Mouse (Mus musculus) embryonic facial prominence, embryonic 10.5 days (tissue): ENCODE results near the gene Ppp1r10. TPM values are rescaled to one million over a fixed set of nuclear protein-coding genes. Genes with fewer than 3 reads are reported as not detected.
A peak's percentile ranks its signal among the peaks of the same experiment; 100 is the strongest.

Experiments used
- DNase-seq: peaks from one replicate; pipeline ENCODE4 v3.0.0-alpha.2; 2017; ENCODE audit warnings: low spot score
- H3K27ac ChIP-seq: fragments of 300-500 bp; sonication (generic); replicated peaks from 2 replicates; pipeline ENCODE4 v1.5.1; 2016; ENCODE audit warnings: mild to moderate bottlenecking
- H3K27me3 ChIP-seq: fragments of 300-500 bp; sonication (generic); replicated peaks from 2 replicates; pipeline ENCODE4 v1.6.1; 2016; ENCODE audit warnings: low read depth, mild to moderate bottlenecking; ENCODE audit not compliant: poor library complexity, severe bottlenecking
- H3K36me3 ChIP-seq: fragments of 300-500 bp; sonication (generic); replicated peaks from 2 replicates; pipeline ENCODE4 v1.6.1; 2016; ENCODE audit warnings: mild to moderate bottlenecking, moderate library complexity
- H3K4me1 ChIP-seq: fragments of 300-500 bp; sonication (generic); 2 replicates; pipeline ENCODE4 v1.6.1; 2016
- H3K4me3 ChIP-seq: fragments of 300-500 bp; sonication (generic); 2 replicates; pipeline ENCODE4 v1.5.1; 2016; ENCODE audit warnings: mild to moderate bottlenecking, moderate library complexity
- H3K9me3 ChIP-seq: fragments of 300-500 bp; sonication (generic); 2 replicates; pipeline ENCODE4 v1.6.1; 2016; ENCODE audit warnings: mild to moderate bottlenecking
- WGBS: fragments of 180-500 bp; shearing (Covaris S2); methylation state at CpG from one replicate; pipeline ENCODE4 v1.1.7; 2016; 5-methylcytosine and 5-hydroxymethylcytosine counted together
- polyA plus RNA-seq: library from polyadenylated mRNA; unstranded; fragments of >200 nt; fragmentation: Nextera tagmentation; extraction: Ambion mirVana; gene quantifications from 2 replicates; pipeline ENCODE4 v1.2.1, GENCODE M21; 2016

The Ppp1r10 gene
- polyA plus RNA-seq, 1 experiment from 2014 or later: 59.7 TPM

DNA sequence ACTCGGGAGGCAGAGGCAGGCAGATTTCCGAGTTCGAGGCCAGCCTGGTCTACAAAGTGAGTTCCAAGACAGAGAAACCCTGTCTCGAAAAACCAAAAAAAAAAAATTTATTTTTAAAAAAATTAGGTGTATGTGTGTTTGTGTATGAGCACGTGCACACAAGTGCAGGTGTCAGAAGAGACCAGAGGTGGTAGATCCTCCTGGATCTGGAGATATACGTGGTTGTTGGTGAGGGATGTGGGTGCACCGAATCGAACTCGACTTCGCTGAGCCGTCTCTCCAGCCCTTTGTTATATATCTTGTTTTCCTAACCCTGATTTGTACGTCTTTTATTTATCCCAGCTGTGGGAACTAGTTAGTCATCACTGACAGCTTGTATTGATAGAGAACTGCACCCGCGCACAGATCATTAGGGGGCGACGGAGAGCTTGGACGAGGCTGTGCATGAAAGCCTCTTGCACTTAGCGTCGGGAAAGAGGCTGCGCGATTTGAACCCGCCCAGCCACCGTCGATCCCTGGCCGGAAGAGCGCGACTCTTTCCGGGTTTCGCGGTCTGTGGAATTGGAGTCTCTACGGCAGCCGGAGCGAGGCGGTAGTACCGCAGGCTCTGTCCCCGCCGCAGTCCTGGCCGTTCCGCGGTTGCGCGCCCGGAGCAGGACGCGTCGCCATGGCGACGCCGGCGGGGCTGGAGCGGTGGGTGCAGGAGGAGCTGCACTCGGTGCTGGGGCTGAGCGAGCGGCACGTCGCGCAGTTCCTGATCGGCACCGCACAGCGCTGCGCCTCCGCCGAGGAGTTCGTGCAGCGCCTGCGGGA is 36.8 kb upstream of the Ppp1r10 start, which contains the start of gene Dhx16:
Dhx16 (plus strand) TSS at position 575 of the 813 bp plus-strand sequence.
- DNase-seq: peak; percentile 97
- Histone ChIP-seq H3K27ac (peak within 1 kb of the TSS; percentile 87), H3K36me3 (peaks cover 62% of the 10 kb centered on the region), H3K9me3 (no peaks in the 10 kb centered on the region), H3K4me3 (peak within 1 kb of the TSS; percentile 98), H3K27me3 (no peaks in the 10 kb centered on the region), H3K4me1 (peaks cover 15% of the 10 kb centered on the region)
- 6% methylated on average over 66 of the region's 66 CpGs for WGBS

DNA sequence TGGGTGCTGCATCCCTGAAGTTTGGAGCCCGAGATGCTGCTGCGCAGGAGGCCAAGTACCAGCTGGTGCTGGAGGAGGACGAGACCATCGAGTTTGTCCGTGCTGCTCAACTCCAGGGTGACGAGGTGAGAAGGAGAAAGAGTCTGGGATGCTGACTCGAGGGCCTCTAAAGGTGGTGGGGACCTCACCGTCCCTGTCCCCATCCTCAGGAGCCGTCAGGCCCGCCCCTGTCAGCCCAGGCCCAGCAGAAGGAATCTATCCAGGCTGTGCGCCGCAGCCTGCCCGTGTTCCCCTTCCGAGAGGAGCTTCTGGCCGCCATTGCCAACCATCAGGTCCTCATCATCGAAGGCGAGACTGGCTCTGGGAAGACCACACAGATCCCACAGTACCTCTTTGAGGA is 33.3 kb upstream of the Ppp1r10 start:
- no peaks in the 10 kb centered on the region for H3K9me3 ChIP-seq
- H3K27ac ChIP-seq: no peak overlapping the region
- no peak overlapping the region for H3K4me3 ChIP-seq
- DNase-seq: no peak
- H3K4me1 ChIP-seq: peaks cover 15% of the 10 kb centered on the region
- H3K27me3 ChIP-seq: no peaks in the 10 kb centered on the region
- 93% methylated on average over 17 of the region's 17 CpGs for WGBS
- peaks cover 70% of the 10 kb centered on the region for H3K36me3 ChIP-seq

DNA sequence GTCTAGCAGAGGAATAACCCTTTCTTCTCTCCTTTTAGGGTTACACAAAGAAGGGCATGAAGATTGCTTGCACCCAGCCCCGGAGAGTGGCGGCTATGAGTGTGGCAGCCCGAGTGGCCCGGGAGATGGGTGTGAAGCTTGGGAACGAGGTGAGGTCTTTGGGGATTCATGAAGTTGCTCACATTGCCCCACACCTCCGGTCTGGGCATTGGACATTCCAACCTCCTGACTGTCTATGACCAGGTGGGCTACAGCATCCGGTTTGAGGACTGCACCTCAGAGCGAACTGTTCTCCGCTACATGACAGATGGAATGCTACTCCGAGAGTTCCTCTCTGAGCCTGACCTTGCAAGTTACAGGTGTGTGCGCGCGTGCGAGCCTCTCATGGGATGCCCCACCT is 32.5 kb upstream of the Ppp1r10 start:
- WGBS: 97% methylated on average over 14 of the region's 14 CpGs
- Histone ChIP-seq H3K4me3 (no peak overlapping the region), H3K9me3 (no peaks in the 10 kb centered on the region), H3K27ac (no peak overlapping the region), H3K4me1 (peaks cover 15% of the 10 kb centered on the region), H3K36me3 (peaks cover 77% of the 10 kb centered on the region), H3K27me3 (no peaks in the 10 kb centered on the region)
- no peak for DNase-seq

GRCm38 (mm10) chr17:35887725-35888124 is 28.5 kb upstream of the Ppp1r10 start:
- Histone ChIP-seq H3K4me3 (peak overlapping the region; percentile 16; the same call in 1 of the 2 replicates), H3K27me3 (no peaks in the 10 kb centered on the region), H3K4me1 (no peaks in the 10 kb centered on the region), H3K27ac (no peak overlapping the region), H3K36me3 (peaks cover 100% of the 10 kb centered on the region), H3K9me3 (no peaks in the 10 kb centered on the region)
- 76% methylated on average over 17 of the region's 17 CpGs for WGBS
- no peak for DNase-seq

- WGBS: under 1% methylated on average over 86 of the region's 86 CpGs
- H3K36me3 ChIP-seq: peaks cover 79% of the 10 kb centered on the region
- H3K4me3 ChIP-seq: peak within 1 kb of the TSS; percentile 74
Observed at GRCm38 (mm10) chr17:35896781-35897643, 19.2 kb upstream of the Ppp1r10 start, which contains the start of gene 2310061I04Rik. Gene 2310061I04Rik, minus strand, starts transcription at chr17:35897431.

GRCm38 (mm10) chr17:35897644-35898573 is 18.3 kb upstream of the Ppp1r10 start:
- Histone ChIP-seq H3K4me1 (peaks cover 25% of the 10 kb centered on the region), H3K36me3 (peaks cover 79% of the 10 kb centered on the region), H3K27me3 (no peaks in the 10 kb centered on the region), H3K27ac (peak overlapping the region; percentile 96), H3K9me3 (no peaks in the 10 kb centered on the region), H3K4me3 (peak overlapping the region; percentile 74)
- peak; percentile 34 for DNase-seq
- 46% methylated on average over 23 of the region's 23 CpGs for WGBS

More at GRCm38 (mm10) chr17:35896781-35897643, 19.2 kb upstream of the Ppp1r10 start, which contains the start of gene 2310061I04Rik:
- H3K27ac ChIP-seq: peak within 1 kb of the TSS; percentile 96
- H3K27me3 ChIP-seq: no peaks in the 10 kb centered on the region
- peak; percentile 94 for DNase-seq
- no peaks in the 10 kb centered on the region for H3K9me3 ChIP-seq
- H3K4me1 ChIP-seq: peaks cover 25% of the 10 kb centered on the region

- Histone ChIP-seq H3K4me1 (peaks cover 23% of the 10 kb centered on the region), H3K4me3 (no peak overlapping the region), H3K36me3 (peaks cover 80% of the 10 kb centered on the region), H3K27ac (no peak overlapping the region), H3K9me3 (no peaks in the 10 kb centered on the region), H3K27me3 (no peaks in the 10 kb centered on the region)
- 87% methylated on average over 3 of the region's 3 CpGs for whole genome bisulfite sequencing
- DNase-seq: no peak
Observed at GRCm38 (mm10) chr17:35900636-35901035, 15.6 kb upstream of the Ppp1r10 start.

GRCm38 (mm10) chr17:35903343-35903991 is 12.8 kb upstream of the Ppp1r10 start:
- Histone ChIP-seq H3K9me3 (no peaks in the 10 kb centered on the region), H3K27me3 (no peaks in the 10 kb centered on the region), H3K27ac (no peak overlapping the region), H3K4me3 (no peak overlapping the region), H3K36me3 (peaks cover 98% of the 10 kb centered on the region), H3K4me1 (peaks cover 4% of the 10 kb centered on the region)
- 93% methylated on average over 9 of the region's 9 CpGs for WGBS
- DNase-seq: no peak

GRCm38 (mm10) chr17:35903992-35904355 is 12.3 kb upstream of the Ppp1r10 start:
- Histone ChIP-seq H3K27ac (no peak overlapping the region), H3K9me3 (no peaks in the 10 kb centered on the region), H3K4me1 (peaks cover 9% of the 10 kb centered on the region), H3K36me3 (peaks cover 100% of the 10 kb centered on the region), H3K27me3 (no peaks in the 10 kb centered on the region), H3K4me3 (no peak overlapping the region)
- no peak for DNase-seq
- 80% methylated on average over 4 of the region's 4 CpGs for WGBS

- Histone ChIP-seq H3K4me3 (no peak overlapping the region), H3K9me3 (no peaks in the 10 kb centered on the region), H3K36me3 (peaks cover 85% of the 10 kb centered on the region), H3K4me1 (peaks cover 18% of the 10 kb centered on the region), H3K27me3 (no peaks in the 10 kb centered on the region), H3K27ac (no peak overlapping the region)
- 92% methylated on average over 1 of the region's 1 CpGs for WGBS
- no peak for DNase-seq
Observed at GRCm38 (mm10) chr17:35905587-35905986, 10.6 kb upstream of the Ppp1r10 start.

DNA sequence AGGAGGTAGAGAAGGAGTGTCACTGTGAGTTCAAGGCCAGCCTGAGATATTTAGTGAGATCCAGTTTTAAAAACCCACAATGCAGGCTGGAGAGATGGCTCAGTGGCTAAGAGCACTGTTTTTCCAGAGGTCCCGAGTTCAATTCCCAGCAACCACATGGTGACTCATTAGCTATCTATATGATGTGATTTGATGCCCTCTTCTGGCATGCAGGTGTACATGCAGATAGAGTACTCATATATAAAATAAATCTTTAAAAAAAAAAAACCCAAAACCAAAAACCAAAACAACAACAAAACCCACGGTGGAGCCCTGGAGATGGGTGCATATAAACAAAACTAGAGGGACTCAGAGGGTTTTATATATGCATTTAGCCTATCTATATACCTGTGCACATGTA is 8.6 kb upstream of the Ppp1r10 start:
- no peak overlapping the region for H3K27ac ChIP-seq
- no peaks in the 10 kb centered on the region for H3K9me3 ChIP-seq
- no peak overlapping the region for H3K4me3 ChIP-seq
- peaks cover 18% of the 10 kb centered on the region for H3K4me1 ChIP-seq
- peaks cover 84% of the 10 kb centered on the region for H3K36me3 ChIP-seq
- H3K27me3 ChIP-seq: no peaks in the 10 kb centered on the region
- WGBS: 84% methylated on average over 2 of the region's 2 CpGs
- no peak for DNase-seq
